Mouse (Mus musculus) limb, embryonic 11.5 days (tissue): Measurements from ENCODE around the gene Mpp1. TPM values are rescaled to one million over a fixed set of nuclear protein-coding genes. Genes with fewer than 3 reads are reported as not detected.

Experiments
- ATAC-seq: fragments of 200-750 bp; cut with Nextera tagmentation; 2 replicates; pipeline ENCODE4 v1.8.0; 2017; ENCODE audit warnings: low read depth; ENCODE audit not compliant: insufficient number of reproducible peaks, low FRiP score, low TSS enrichment
- DNase-seq: peaks from one replicate; pipeline ENCODE4 v3.0.0-alpha.2; 2015; ENCODE audit warnings: low spot score
- H3K27ac ChIP-seq: fragments of 300-500 bp; sonication (generic); replicated peaks from 2 replicates; pipeline ENCODE4 v1.5.1; 2014; ENCODE audit warnings: low read depth, mild to moderate bottlenecking, low read length
- H3K27me3 ChIP-seq: fragments of 300-500 bp; sonication (generic); 2 replicates; pipeline ENCODE4 v1.6.1; 2014; ENCODE audit warnings: mild to moderate bottlenecking, low read length, mixed read lengths; ENCODE audit not compliant: control insufficient read depth, insufficient read depth
- H3K36me3 ChIP-seq: fragments of 300-500 bp; sonication (generic); 2 replicates; pipeline ENCODE4 v1.6.1; 2014; ENCODE audit warnings: mild to moderate bottlenecking, low read length, moderate library complexity, mixed read lengths; ENCODE audit not compliant: control insufficient read depth, insufficient read depth
- H3K4me1 ChIP-seq: fragments of 300-500 bp; sonication (generic); 2 replicates; pipeline ENCODE4 v1.6.1; 2014; ENCODE audit warnings: low read length, mixed read lengths; ENCODE audit not compliant: control insufficient read depth, insufficient read depth
- H3K4me2 ChIP-seq: fragments of 300-500 bp; sonication (generic); 2 replicates; pipeline ENCODE4 v1.6.1; 2014; ENCODE audit warnings: low read depth, mild to moderate bottlenecking, moderate library complexity; ENCODE audit not compliant: severe bottlenecking
- H3K4me3 ChIP-seq: fragments of 300-500 bp; sonication (generic); 2 replicates; pipeline ENCODE4 v1.5.1; 2014; ENCODE audit warnings: low read depth, low read length
- H3K9ac ChIP-seq: fragments of 300-500 bp; sonication (generic); 2 replicates; pipeline ENCODE4 v1.6.1; 2014; ENCODE audit warnings: mild to moderate bottlenecking, low read length
- H3K9me3 ChIP-seq: fragments of 300-500 bp; sonication (generic); 2 replicates; pipeline ENCODE4 v1.6.1; 2016; ENCODE audit warnings: low read length; ENCODE audit not compliant: control insufficient read depth
- WGBS: fragments of 180-500 bp; shearing (Covaris S2); extraction: QIAGEN DNeasy Blood & Tissue Kit; methylation state at CpG from one replicate; pipeline ENCODE4 v1.1.7; 2014; 5-methylcytosine and 5-hydroxymethylcytosine counted together
- polyA plus RNA-seq: library from polyadenylated mRNA; unstranded; fragments of >200 nt; fragmentation: Nextera tagmentation; extraction: Ambion mirVana; gene quantifications from 2 replicates; pipeline ENCODE4 v1.2.1, GENCODE M21; 2014

Mpp1 gene
- polyA plus RNA-seq, 1 experiment from 2014 or later = 30.5 TPM

DNA sequence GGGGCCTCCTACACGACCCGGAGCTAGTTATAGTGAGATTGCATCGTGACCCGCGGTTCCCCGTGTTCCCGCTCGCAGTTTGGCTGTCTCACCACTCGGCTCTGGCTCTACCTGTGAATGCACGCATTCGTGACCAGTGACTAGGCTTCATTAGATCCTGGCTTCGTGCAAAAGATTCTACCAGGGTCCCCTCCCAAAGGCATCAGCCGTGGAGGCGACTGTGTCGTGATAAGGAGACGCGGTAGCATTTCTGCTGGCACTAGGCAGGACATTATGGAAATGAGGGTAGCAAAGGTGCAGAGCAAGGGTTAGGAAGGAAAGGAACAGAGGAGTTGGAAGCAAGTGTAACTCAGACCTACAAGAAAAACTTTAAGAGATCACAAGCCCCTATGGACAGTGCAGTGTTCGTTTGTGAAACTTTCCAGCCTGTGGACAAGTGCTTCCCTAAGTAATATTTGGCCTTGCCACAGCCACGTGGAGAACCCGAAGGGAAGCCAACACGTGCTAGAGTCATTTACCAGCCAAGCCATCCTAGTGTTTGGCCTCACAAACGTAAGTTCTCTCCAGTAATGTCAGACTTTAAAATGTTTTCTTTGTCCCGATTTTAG, 34.5 kb downstream of the Mpp1 start:
- WGBS = 24% methylated on average over 23 of the region's 23 CpGs

DNA sequence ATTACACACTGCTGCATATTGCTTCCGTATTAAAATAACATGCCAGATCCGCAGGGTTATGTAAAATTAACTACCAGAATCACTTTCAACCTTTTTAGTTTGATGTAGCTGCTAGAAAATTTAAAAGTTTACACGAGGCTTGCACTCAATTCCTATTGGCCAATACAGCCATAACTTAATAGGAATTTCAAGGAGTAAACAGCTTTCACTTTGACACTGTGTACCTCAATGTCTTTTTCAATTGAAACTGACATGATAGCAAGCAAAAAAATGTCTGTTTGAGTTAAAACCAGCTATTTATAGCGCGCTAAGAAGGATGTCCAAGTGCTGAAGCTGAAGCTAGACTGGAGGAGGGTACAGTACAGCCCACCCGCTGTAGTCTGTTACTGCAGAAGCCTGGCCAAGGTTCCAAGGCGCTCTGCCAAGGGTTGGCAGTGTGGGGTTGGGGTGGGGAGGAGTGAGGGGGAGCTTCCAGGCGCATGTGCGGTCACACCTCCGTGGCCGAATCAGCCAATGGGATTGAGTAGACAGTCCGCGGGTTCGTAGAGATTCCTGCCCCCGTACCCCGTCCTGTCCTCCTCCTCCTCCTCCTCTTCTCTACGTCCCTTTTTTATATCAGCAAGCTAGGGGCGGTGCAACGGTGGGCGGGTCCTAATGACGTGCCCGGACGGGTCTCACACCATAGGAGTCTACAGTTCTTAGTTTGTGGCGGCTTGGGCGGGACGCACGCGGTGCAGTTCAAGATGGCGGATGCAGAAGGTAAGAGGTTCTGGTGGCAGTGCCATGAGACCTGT, 35.2 kb downstream of the Mpp1 start, which contains the start of gene Dkc1:
TSS of gene Dkc1 (plus strand) at position 486 of the 794 bp plus-strand sequence.
- peak within 1 kb of the TSS; percentile 69 for H3K9ac ChIP-seq
- no peaks in the 10 kb centered on the region; the same call in 1 of the 2 replicates for H3K9me3 ChIP-seq
- H3K4me2 ChIP-seq = peak within 1 kb of the TSS; percentile 38
- H3K27me3 ChIP-seq = no peaks in the 10 kb centered on the region
- 0 out of 2 replicates have a peak within 1 kb of the TSS, but pooled peaks have one; percentile 30 for H3K27ac ChIP-seq
- peak; percentile 99 for ATAC-seq
- WGBS = 19% methylated on average over 28 of the region's 29 CpGs
- H3K4me1 ChIP-seq = no peaks in the 10 kb centered on the region
- peak within 1 kb of the TSS; percentile 50 for H3K4me3 ChIP-seq
- H3K36me3 ChIP-seq = no peaks in the 10 kb centered on the region
- peak; percentile 88 for DNase-seq

More for the DNA sequence above, 34.5 kb downstream of the Mpp1 start:
- Histone ChIP-seq H3K4me3 (peak overlapping the region; percentile 50), H3K4me1 (no peaks in the 10 kb centered on the region), H3K27me3 (no peaks in the 10 kb centered on the region), H3K9me3 (no peaks in the 10 kb centered on the region; the same call in 1 of the 2 replicates), H3K36me3 (no peaks in the 10 kb centered on the region), H3K27ac (0 out of 2 replicates have a peak overlapping the region, but pooled peaks have one; percentile 30), H3K4me2 (peak overlapping the region; percentile 38), H3K9ac (peak overlapping the region; percentile 69)
- ATAC-seq = 0 out of 2 replicates have a peak, but pooled peaks have one; percentile 8
- peak; percentile 34 for DNase-seq

DNA sequence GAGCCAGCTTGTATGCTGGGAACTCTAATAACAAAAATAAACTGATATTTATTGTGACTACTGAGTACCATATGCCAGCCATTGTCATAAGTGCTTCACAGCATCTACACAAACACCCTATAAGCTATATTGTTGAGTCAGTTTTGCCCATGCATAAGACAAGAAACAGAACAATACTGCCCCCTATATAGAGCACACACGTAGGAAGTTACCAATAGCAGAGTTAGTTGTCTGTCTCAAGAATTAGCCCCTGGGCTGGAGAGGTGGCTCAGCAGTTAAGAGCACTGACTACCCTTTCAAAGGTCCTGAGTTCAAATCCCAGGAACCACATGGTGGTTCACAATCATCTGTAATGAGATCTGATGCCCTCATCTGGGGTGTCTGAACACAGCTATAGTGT, 45.2 kb downstream of the Mpp1 start:
- H3K36me3 ChIP-seq = no peaks in the 10 kb centered on the region
- H3K9ac ChIP-seq = no peak overlapping the region
- H3K27me3 ChIP-seq = no peaks in the 10 kb centered on the region
- WGBS = 48% methylated on average over 1 of the region's 1 CpGs
- ATAC-seq (no peak), DNase-seq (no peak)
- H3K4me2 ChIP-seq = no peak overlapping the region
- no peaks in the 10 kb centered on the region for H3K4me1 ChIP-seq
- H3K9me3 ChIP-seq = no peaks in the 10 kb centered on the region
- no peak overlapping the region for H3K27ac ChIP-seq
- no peak overlapping the region for H3K4me3 ChIP-seq

DNA sequence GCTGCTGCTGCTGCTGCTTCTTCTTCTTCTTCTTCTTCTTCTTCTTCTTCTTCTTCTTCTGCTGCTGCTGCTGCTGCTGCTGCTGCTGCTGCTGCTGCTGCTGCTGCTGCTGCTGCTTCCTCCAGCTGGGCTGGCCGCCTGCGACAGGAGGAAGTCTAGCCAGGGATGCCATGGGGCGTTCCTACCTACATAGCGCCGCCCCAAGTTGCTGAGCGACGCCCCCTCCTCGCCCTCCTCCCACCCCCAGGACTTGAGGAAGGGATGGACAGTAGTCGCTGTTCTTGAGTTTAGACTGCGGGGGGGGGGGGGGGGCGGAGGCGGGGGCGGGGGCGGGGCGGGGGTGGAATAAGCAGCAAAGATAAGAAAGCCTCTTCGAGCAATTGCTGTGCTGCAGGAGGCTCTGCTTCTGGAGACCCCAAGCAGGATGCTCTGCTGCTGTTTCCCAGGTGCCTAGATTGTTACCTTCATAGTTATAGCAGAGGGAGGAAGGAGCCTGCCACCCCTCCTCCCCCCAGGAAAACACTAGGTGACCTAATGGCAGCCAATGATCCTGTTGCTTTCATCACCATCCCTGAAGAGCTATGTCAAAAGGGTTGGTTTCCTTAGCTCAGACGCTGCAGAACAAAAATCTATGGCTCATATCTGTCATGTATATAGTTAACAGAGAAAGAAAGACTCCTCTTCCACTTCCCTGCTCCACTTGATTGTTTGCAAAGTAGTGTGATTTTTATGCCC, 45.9 kb downstream of the Mpp1 start, which contains the start of gene Gab3:
TSS of gene Gab3 (minus strand) at position 685 of the 735 bp plus-strand sequence.
- H3K36me3 ChIP-seq = no peaks in the 10 kb centered on the region
- H3K27me3 ChIP-seq = no peaks in the 10 kb centered on the region
- H3K4me3 ChIP-seq = peak within 1 kb of the TSS; percentile 36
- peak; percentile 54 for DNase-seq
- WGBS = 6% methylated on average over 12 of the region's 17 CpGs
- H3K9me3 ChIP-seq = no peaks in the 10 kb centered on the region
- peak within 1 kb of the TSS; percentile 53 for H3K4me2 ChIP-seq
- no peak within 1 kb of the TSS; the same call in 1 of the 2 replicates for H3K9ac ChIP-seq
- ATAC-seq = peak; percentile 75; the same call in 1 of the 2 replicates
- H3K27ac ChIP-seq = no peak within 1 kb of the TSS
- no peaks in the 10 kb centered on the region for H3K4me1 ChIP-seq

DNA sequence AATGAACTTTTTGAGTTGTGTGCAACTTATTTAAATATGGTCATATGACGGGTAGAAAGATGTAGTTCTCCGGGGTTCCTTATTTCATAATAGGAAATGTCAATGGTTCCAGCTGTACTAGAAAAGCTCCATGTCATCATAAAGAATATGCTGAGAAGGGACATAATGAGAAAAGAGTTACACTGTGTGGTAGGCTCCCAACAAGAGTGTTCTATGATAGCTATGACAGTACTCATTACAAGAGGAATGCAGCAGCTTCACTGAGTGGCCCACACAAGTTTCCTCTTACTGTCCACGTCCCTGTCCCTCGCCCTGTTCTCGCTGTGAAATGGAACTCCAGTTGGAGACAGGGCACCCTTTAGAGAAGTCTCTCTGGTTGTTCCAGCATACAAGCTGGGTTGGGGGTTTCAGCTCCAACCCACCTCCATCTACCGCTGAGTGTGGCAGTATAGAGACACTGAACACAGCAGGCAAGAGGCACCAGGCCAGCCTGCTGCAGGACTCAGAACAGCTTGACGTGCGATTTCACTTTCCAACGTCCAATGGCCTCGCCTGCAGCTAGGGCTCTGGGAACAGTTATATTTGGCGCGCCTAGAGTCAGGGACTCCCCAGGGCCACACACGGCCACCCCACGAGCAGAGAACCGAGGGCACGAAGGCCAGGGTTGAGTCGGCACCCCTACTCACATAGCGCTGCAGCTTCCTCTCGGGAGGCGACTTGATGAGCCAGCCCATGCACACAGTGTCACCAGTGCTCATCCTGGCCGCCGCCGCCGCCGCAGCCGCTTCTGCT, 46.6 kb downstream of the Mpp1 start:
- ATAC-seq (no peak), DNase-seq (peak; percentile 25)
- Histone ChIP-seq H3K27ac (no peak overlapping the region), H3K9me3 (no peaks in the 10 kb centered on the region), H3K4me3 (peak overlapping the region; percentile 36), H3K27me3 (no peaks in the 10 kb centered on the region), H3K4me1 (no peaks in the 10 kb centered on the region), H3K9ac (no peak overlapping the region; the same call in 1 of the 2 replicates), H3K4me2 (peak overlapping the region; percentile 53), H3K36me3 (no peaks in the 10 kb centered on the region)
- 20% methylated on average over 26 of the region's 26 CpGs for WGBS

GRCm38 (mm10) chrX:75082351-75082750, 48.5 kb downstream of the Mpp1 start:
- H3K4me1 ChIP-seq = no peaks in the 10 kb centered on the region
- WGBS = 73% methylated on average over 2 of the region's 2 CpGs
- no peaks in the 10 kb centered on the region for H3K36me3 ChIP-seq
- no peak overlapping the region for H3K9ac ChIP-seq
- H3K9me3 ChIP-seq = no peaks in the 10 kb centered on the region
- ATAC-seq (no peak), DNase-seq (no peak)
- H3K27ac ChIP-seq = no peak overlapping the region
- H3K27me3 ChIP-seq = no peaks in the 10 kb centered on the region
- no peak overlapping the region for H3K4me3 ChIP-seq
- no peak overlapping the region for H3K4me2 ChIP-seq
